Mouse (Mus musculus): Measurements from ENCODE around the gene Tirap. TPM values are rescaled to one million over a fixed set of nuclear protein-coding genes. Genes with fewer than 3 reads are reported as not detected.
"Not testable (repeated sequence)": the region's sequence is repeated elsewhere in the genome, so short reads cannot be mapped to it uniquely, and the experiment has no call there.

Tirap gene
- polyA plus RNA-seq, 1 experiment from 2014 or later = 12.0 TPM

DNA sequence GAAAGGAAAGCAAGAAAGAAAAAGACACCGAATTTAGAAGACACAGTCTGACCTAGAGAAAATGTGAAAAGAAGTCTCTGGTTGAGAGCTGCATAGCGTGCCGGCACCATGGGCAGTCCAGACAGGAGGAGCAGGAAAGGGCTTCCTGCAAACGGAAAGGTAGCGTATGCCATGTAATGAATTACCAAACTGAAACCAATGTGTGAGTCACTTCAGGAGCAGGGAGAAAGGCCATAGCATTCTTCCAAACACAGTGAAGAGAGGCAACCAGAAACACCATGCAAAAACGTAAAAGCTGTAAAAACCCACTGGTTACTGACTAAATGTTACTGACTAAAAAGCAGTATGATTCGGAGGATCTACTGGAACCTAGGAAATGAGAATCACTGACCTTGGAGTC, 38.4 kb downstream of the Tirap start:
- Histone ChIP-seq H3K36me3 (ENCODE audit: insufficient read depth) (0 out of 2 replicates have a peak, but pooled peaks cover 8% of the 10 kb centered on the region), H3K27ac (ENCODE audit: low read depth) (no peak overlapping the region), H3K9ac (no peak overlapping the region), H3K4me1 (ENCODE audit: insufficient read depth) (no peaks in the 10 kb centered on the region), H3K4me3 (ENCODE audit: low read depth, low read length) (no peak overlapping the region), H3K4me2 (no peak overlapping the region), H3K27me3 (ENCODE audit: insufficient read depth, low read length) (no peaks in the 10 kb centered on the region), H3K9me3 (ENCODE audit: low read depth, low read length) (no peaks in the 10 kb centered on the region)
- 81% methylated on average over 7 of the region's 7 CpGs for WGBS
- TF ChIP-seq CTCF (IDR thresholded peaks at IDR 0.05; ENCODE audit: low read depth) = no peak
- no peak for DNase-seq
- ATAC-seq (ENCODE audit: insufficient read depth) = no peak

DNA sequence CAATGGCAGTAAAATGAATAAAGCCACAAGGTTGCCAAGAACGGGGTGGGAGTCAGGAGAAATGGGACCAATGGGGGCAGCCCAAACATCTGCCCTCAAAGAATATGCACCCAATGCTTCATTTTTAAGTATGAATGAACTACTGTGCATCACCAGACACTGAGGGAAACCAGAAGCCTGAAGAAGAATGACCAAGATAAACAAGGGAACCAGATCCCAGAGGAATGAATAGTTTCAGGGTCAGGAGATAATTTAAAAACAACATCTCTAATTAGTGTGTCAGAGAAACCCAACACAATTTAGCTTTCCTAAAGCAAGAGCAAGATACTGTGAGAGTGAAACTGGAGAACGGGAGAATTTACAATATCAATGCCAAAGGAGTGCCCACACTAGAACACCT, 39.4 kb downstream of the Tirap start:
- Histone ChIP-seq H3K9me3 (ENCODE audit: low read depth, low read length) (no peaks in the 10 kb centered on the region), H3K4me2 (no peak overlapping the region), H3K36me3 (ENCODE audit: insufficient read depth) (0 out of 2 replicates have a peak, but pooled peaks cover 8% of the 10 kb centered on the region), H3K27ac (ENCODE audit: low read depth) (no peak overlapping the region), H3K27me3 (ENCODE audit: insufficient read depth, low read length) (no peaks in the 10 kb centered on the region), H3K4me3 (ENCODE audit: low read depth, low read length) (no peak overlapping the region), H3K4me1 (ENCODE audit: insufficient read depth) (no peaks in the 10 kb centered on the region), H3K9ac (no peak overlapping the region)
- DNase-seq (no peak), ATAC-seq (ENCODE audit: insufficient read depth) (no peak)
- WGBS = 73% methylated on average over 2 of the region's 2 CpGs
- TF ChIP-seq CTCF (IDR thresholded peaks at IDR 0.05; ENCODE audit: low read depth) = no peak

DNA sequence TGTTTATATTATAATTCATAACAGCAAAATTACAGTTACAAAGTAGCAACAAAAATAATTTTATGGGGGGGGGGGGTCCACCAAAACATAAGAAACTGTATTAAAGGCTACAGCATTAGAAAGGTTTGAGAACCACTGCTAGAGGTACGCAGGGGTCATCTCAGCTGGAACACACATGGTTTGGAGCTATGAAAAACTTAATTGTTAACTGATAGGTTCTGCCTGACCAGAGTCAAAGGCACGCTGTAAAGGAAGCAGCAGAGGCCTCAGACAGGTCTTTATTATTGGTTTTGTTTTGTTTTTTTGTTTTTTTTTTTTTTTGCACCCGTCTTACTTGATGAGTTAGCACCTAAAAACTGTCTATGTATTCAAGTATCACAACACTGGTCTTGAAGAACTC, 41.6 kb downstream of the Tirap start:
- H3K27ac ChIP-seq (ENCODE audit: low read depth) = no peak overlapping the region

DNA sequence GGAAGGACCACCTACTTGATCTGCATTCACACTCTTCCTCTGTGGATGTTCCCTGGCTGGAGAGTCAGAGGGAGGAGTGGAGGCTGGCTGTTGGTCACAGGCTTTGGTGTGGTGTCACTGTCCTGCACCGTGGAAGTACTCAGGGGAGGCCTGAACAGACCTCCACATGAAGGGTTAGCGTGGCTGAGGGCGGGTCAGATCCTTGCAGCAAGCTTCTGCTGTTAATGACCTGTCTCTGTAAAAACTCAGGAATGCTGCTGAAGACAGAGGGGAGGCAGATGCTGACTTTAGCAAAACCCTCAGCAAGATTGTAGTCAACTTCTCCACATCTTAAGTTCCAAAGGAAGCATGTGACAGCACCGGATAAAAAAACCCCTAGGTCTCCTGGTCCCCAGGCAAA, 43.2 kb downstream of the Tirap start:
- Histone ChIP-seq H3K9ac (no peak overlapping the region), H3K36me3 (ENCODE audit: insufficient read depth) (no peaks in the 10 kb centered on the region), H3K27me3 (ENCODE audit: insufficient read depth, low read length) (no peaks in the 10 kb centered on the region), H3K9me3 (ENCODE audit: low read depth, low read length) (no peaks in the 10 kb centered on the region), H3K4me2 (no peak overlapping the region), H3K4me3 (ENCODE audit: low read depth, low read length) (no peak overlapping the region), H3K4me1 (ENCODE audit: insufficient read depth) (no peaks in the 10 kb centered on the region), H3K27ac (ENCODE audit: low read depth) (peak overlapping the region; percentile 2; the same call in 1 of the 2 replicates)
- DNase-seq (no peak), ATAC-seq (ENCODE audit: insufficient read depth) (no peak)
- WGBS = 59% methylated on average over 4 of the region's 4 CpGs
- no peak for TF ChIP-seq CTCF (IDR thresholded peaks at IDR 0.05; ENCODE audit: low read depth)

More for the DNA sequence above, 41.6 kb downstream of the Tirap start:
- no peak for TF ChIP-seq CTCF (IDR thresholded peaks at IDR 0.05; ENCODE audit: low read depth)
- Histone ChIP-seq H3K4me2 (no peak overlapping the region), H3K9ac (no peak overlapping the region), H3K4me3 (ENCODE audit: low read depth, low read length) (no peak overlapping the region), H3K27me3 (ENCODE audit: insufficient read depth, low read length) (no peaks in the 10 kb centered on the region), H3K9me3 (ENCODE audit: low read depth, low read length) (no peaks in the 10 kb centered on the region), H3K36me3 (ENCODE audit: insufficient read depth) (0 out of 2 replicates have a peak, but pooled peaks cover 8% of the 10 kb centered on the region), H3K4me1 (ENCODE audit: insufficient read depth) (no peaks in the 10 kb centered on the region)
- ATAC-seq (ENCODE audit: insufficient read depth) = no peak
- WGBS = 82% methylated on average over 3 of the region's 3 CpGs
- no peak for DNase-seq

DNA sequence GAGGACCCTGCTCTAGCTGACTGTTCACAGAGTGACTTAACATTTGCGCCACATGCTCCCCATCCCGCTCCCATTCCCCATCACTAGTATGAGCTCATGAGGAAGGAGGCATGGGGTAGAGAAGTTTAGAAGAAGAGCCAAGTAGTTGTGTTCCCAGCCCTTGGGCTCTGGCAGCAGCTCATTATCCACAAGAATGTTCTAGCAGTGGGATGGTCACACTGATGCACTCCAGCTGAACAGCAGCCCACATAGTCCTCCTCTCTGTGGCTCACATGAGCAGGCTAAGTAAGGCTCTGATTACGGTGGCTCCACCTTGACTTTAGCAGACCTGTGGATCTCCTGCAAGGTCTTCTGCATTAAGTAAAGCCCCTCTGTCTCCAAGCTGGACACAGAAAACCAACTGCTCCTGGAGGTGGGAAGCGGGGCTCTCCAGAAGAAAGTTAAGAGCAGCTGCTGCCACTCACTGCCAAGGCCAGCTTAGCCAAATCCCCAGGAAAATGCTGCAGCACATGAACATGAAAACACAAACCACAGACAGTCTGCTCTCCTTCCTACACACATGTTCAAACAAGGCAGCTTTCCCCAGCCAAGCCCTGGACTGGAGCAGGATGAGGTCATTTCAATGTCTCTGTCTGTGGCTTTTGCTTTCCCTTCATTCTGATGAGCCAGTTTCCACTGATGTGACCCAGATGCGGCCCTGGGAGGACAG, 43.9 kb downstream of the Tirap start:
- no peaks in the 10 kb centered on the region for H3K4me1 ChIP-seq (ENCODE audit: insufficient read depth)
- H3K9ac ChIP-seq = no peak overlapping the region
- H3K9me3 ChIP-seq (ENCODE audit: low read depth, low read length) = no peaks in the 10 kb centered on the region
- no peak overlapping the region for H3K4me2 ChIP-seq
- ATAC-seq (ENCODE audit: insufficient read depth) (peak; percentile 62), DNase-seq (peak; percentile 21)
- no peak overlapping the region; the same call in 1 of the 2 replicates for H3K27ac ChIP-seq (ENCODE audit: low read depth)
- no peak for TF ChIP-seq CTCF (IDR thresholded peaks at IDR 0.05; ENCODE audit: low read depth)
- H3K27me3 ChIP-seq (ENCODE audit: insufficient read depth, low read length) = no peaks in the 10 kb centered on the region
- no peaks in the 10 kb centered on the region for H3K36me3 ChIP-seq (ENCODE audit: insufficient read depth)
- 79% methylated on average over 5 of the region's 5 CpGs for WGBS
- H3K4me3 ChIP-seq (ENCODE audit: low read depth, low read length) = no peak overlapping the region

DNA sequence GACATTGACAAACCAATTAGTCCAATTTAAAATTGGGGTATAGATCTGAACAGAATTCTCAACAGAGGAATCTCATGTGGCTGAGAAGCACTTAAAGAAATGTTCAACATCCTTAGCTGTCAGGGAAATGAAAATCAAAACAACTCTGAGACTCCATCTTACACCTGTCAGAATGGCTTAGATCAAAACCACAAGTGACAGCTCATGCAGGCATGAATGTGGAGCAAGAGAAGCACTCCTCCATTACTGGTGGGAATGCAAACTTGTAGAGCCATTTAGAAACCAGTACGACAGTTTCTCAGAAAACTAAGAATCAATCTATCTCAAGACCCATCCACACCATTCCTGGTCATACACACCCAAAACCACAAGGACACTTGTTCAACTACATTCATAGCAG, 47.2 kb downstream of the Tirap start:
- H3K36me3 ChIP-seq (ENCODE audit: insufficient read depth) = no peaks in the 10 kb centered on the region
- H3K27ac ChIP-seq (ENCODE audit: low read depth) = no peak overlapping the region
- DNase-seq (no peak), ATAC-seq (ENCODE audit: insufficient read depth) (no peak)
- H3K4me1 ChIP-seq (ENCODE audit: insufficient read depth) = no peaks in the 10 kb centered on the region
- H3K9me3 ChIP-seq (ENCODE audit: low read depth, low read length) = no peaks in the 10 kb centered on the region
- TF ChIP-seq CTCF (IDR thresholded peaks at IDR 0.05; ENCODE audit: low read depth) = no peak
- H3K9ac ChIP-seq = no peak overlapping the region
- no peak overlapping the region for H3K4me2 ChIP-seq
- WGBS = 82% methylated on average over 1 of the region's 1 CpGs
- H3K27me3 ChIP-seq (ENCODE audit: insufficient read depth, low read length) = no peaks in the 10 kb centered on the region
- no peak overlapping the region for H3K4me3 ChIP-seq (ENCODE audit: low read depth, low read length)

DNA sequence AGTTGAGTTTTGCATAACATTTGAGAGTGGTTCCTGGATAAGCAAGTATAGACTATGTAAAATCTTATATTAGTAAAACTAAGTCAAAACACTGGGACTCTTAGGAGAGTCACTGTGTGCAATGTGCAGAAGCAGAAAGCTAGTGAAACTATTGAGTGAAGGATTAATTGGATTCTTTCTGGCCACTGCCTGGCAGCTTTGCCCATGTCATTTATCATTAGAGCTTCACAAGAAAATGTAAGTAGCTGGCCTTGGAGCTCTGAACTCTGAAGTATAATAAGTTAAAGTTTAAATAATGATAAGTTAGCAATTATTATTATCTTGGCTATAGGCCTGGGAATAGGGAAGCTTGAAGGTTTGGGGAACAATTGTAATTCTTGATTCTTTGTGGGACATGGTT, 51.3 kb downstream of the Tirap start:
- H3K4me1 ChIP-seq (ENCODE audit: insufficient read depth); H3K4me2 ChIP-seq; H3K27me3 ChIP-seq (ENCODE audit: insufficient read depth, low read length); H3K36me3 ChIP-seq (ENCODE audit: insufficient read depth); H3K27ac ChIP-seq (ENCODE audit: low read depth); H3K9me3 ChIP-seq (ENCODE audit: low read depth, low read length); H3K9ac ChIP-seq; DNase-seq; H3K4me3 ChIP-seq (ENCODE audit: low read depth, low read length); ATAC-seq (ENCODE audit: insufficient read depth): not testable (repeated sequence)

DNA sequence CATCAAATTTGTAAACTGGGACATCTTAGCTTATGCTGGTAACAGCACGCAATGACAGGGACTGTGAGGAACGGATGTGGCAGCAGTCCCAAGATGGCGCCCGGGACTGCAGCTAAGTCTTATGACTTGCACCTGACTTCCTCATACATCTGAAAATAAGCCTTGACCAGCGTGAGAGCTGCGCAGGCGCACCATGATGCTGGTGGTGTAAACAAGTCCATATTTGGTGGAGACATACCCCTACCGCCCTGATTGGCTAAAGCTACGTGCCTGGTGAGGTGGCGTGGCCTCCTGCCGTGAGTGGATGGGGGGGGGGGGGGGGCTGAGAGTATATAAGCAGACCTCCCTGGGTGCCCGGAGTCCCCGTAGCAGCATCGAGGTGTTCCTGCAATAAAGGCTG, 52.8 kb downstream of the Tirap start:
- not testable (repeated sequence) for H3K9me3 ChIP-seq (ENCODE audit: low read depth, low read length); H3K4me1 ChIP-seq (ENCODE audit: insufficient read depth); H3K36me3 ChIP-seq (ENCODE audit: insufficient read depth); DNase-seq; ATAC-seq (ENCODE audit: insufficient read depth); H3K27me3 ChIP-seq (ENCODE audit: insufficient read depth, low read length); H3K9ac ChIP-seq; H3K4me2 ChIP-seq; H3K27ac ChIP-seq (ENCODE audit: low read depth); H3K4me3 ChIP-seq (ENCODE audit: low read depth, low read length)
- WGBS = 93% methylated on average over 13 of the region's 14 CpGs
